Mouse (Mus musculus): ENCODE measurements at regions not wholly inside any gene's neighbourhood (a gene's known extent, or its start where the extent isn't known, plus 50 kb on each side); places are given as distances from the start of the nearest gene placed in this dataset.

DNA sequence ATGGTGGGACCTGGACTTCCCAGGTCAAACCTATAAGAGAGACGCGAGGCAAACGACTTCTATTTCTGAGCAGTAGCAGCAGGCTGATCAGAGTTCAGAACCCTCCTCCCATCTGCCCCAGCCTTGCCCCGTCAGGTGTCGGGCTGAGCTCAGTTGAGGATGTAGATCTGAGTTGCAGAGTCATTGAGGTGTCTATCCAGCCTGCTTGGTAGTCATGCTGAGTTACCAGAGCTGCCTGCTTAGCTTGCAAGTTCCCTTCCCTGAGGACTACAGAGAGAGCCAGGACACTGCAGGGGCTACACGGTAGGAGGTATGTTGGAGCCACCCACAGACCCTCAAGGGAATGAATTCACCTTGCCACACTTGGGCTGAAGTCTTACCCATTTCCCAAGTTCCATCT is 653.0 kb downstream of the Zfp706 start:
- ATAC-seq (replicated peaks; ENCODE audit: low FRiP score, low read depth) (no peak), DNase-seq (ENCODE audit: low spot score) (no peak)
- Histone ChIP-seq H3K4me1 (replicated peaks; ENCODE audit: insufficient read depth, low read length) (peaks cover 5% of the 10 kb centered on the region; the same call in 1 of the 2 replicates), H3K36me3 (ENCODE audit: insufficient read depth, low read length) (no peaks in the 10 kb centered on the region), H3K27ac (no peak overlapping the region), H3K4me2 (ENCODE audit: low read length) (no peak overlapping the region), H3K4me3 (replicated peaks; ENCODE audit: low read depth, low read length) (no peak overlapping the region), H3K27me3 (ENCODE audit: insufficient read depth, low read length) (no peaks in the 10 kb centered on the region), H3K9me3 (replicated peaks; ENCODE audit: low read length) (no peaks in the 10 kb centered on the region), H3K9ac (ENCODE audit: low read depth, low read length) (no peak overlapping the region)
- WGBS, result 82% methylated on average over 6 of the region's 6 CpGs
- no peak for TF ChIP-seq CTCF (IDR thresholded peaks at IDR 0.05; ENCODE audit: low read depth)

DNA sequence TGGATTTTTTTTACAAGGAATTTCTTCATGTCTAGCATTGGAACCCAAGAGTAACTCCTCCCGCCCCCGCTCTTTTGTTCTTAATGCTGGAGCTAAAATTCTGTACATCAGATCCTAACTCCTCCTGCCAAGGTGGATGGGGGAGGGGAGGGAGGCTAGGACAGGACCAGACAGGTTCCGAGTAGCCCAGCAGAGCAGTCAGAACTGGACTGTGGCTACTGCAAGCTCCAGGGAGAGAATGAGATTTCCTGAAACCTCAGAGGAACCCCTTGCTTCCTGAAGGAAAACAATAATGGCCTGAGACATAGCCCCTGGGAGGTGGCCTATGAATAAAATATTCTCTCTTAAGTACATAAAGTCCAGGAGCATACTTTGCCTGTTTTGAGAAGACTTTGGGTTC is 653.8 kb downstream of the Zfp706 start:
- H3K4me3 ChIP-seq (replicated peaks; ENCODE audit: low read depth, low read length), result no peak overlapping the region
- no peaks in the 10 kb centered on the region for H3K9me3 ChIP-seq (replicated peaks; ENCODE audit: low read length)
- H3K27me3 ChIP-seq (ENCODE audit: insufficient read depth, low read length), result no peaks in the 10 kb centered on the region
- H3K4me2 ChIP-seq (ENCODE audit: low read length), result no peak overlapping the region
- no peak for TF ChIP-seq CTCF (IDR thresholded peaks at IDR 0.05; ENCODE audit: low read depth)
- no peak overlapping the region for H3K9ac ChIP-seq (ENCODE audit: low read depth, low read length)
- 79% methylated on average over 3 of the region's 3 CpGs for WGBS
- H3K36me3 ChIP-seq (ENCODE audit: insufficient read depth, low read length), result no peaks in the 10 kb centered on the region
- ATAC-seq (replicated peaks; ENCODE audit: low FRiP score, low read depth) (no peak), DNase-seq (ENCODE audit: low spot score) (no peak)
- peaks cover 5% of the 10 kb centered on the region; the same call in 1 of the 2 replicates for H3K4me1 ChIP-seq (replicated peaks; ENCODE audit: insufficient read depth, low read length)
- no peak overlapping the region; the same call in 1 of the 2 replicates for H3K27ac ChIP-seq

DNA sequence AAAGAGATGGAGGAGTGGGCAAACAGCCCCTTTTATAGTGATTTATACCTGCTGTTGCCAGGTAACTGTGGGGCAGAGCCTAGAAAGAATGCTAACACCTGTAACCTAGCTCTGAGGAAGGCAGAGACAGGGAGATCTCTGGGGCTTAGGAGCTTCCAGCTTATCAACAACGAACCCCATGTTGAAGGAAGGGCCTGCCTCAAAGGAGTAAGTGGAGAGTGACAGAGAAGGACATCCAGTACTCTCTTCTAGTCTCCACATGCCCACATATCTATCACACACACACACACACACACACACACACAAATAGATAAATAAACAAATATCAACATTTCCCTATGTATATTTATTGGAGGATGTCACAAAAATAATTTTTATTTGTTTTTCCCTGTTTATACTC is 654.6 kb downstream of the Zfp706 start:
- no peak overlapping the region for H3K9ac ChIP-seq (ENCODE audit: low read depth, low read length)
- no peaks in the 10 kb centered on the region for H3K36me3 ChIP-seq (ENCODE audit: insufficient read depth, low read length)
- H3K27me3 ChIP-seq (ENCODE audit: insufficient read depth, low read length), result no peaks in the 10 kb centered on the region
- peaks cover 5% of the 10 kb centered on the region; the same call in 1 of the 2 replicates for H3K4me1 ChIP-seq (replicated peaks; ENCODE audit: insufficient read depth, low read length)
- ATAC-seq (replicated peaks; ENCODE audit: low FRiP score, low read depth), result no peak
- H3K4me3 ChIP-seq (replicated peaks; ENCODE audit: low read depth, low read length), result no peak overlapping the region
- TF ChIP-seq CTCF (IDR thresholded peaks at IDR 0.05; ENCODE audit: low read depth), result no peak
- WGBS, result 69% methylated on average over 1 of the region's 1 CpGs
- no peak overlapping the region for H3K27ac ChIP-seq
- DNase-seq (ENCODE audit: low spot score), result no peak
- no peak overlapping the region for H3K4me2 ChIP-seq (ENCODE audit: low read length)
- no peaks in the 10 kb centered on the region for H3K9me3 ChIP-seq (replicated peaks; ENCODE audit: low read length)

DNA sequence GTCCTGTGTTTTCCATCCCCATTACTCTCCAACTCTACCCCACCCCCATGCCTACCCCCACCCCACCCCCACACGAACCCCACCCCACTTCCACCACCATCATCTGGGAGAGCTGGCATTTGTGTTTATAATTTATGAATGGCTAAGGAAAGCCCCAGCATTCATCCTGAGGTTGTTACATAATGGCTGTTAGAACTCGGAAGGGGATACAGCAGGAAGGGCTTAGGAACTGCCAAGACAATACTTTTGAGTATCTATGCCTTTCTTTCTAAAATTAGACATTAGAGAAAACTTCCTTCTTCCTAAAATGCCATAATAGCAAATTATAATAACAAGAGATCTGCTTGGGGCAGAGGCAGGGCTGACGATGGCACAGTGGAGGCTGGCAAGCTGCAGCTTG is 655.9 kb downstream of the Zfp706 start:
- WGBS, result 38% methylated on average over 3 of the region's 3 CpGs
- H3K36me3 ChIP-seq (ENCODE audit: insufficient read depth, low read length), result no peaks in the 10 kb centered on the region
- H3K9ac ChIP-seq (ENCODE audit: low read depth, low read length), result no peak overlapping the region
- no peaks in the 10 kb centered on the region for H3K9me3 ChIP-seq (replicated peaks; ENCODE audit: low read length)
- H3K27ac ChIP-seq, result no peak overlapping the region
- no peak overlapping the region for H3K4me2 ChIP-seq (ENCODE audit: low read length)
- peaks cover 11% of the 10 kb centered on the region; the same call in 1 of the 2 replicates for H3K4me1 ChIP-seq (replicated peaks; ENCODE audit: insufficient read depth, low read length)
- H3K27me3 ChIP-seq (ENCODE audit: insufficient read depth, low read length), result no peaks in the 10 kb centered on the region
- DNase-seq (ENCODE audit: low spot score) (no peak), ATAC-seq (replicated peaks; ENCODE audit: low FRiP score, low read depth) (no peak)
- no peak overlapping the region for H3K4me3 ChIP-seq (replicated peaks; ENCODE audit: low read depth, low read length)
- TF ChIP-seq CTCF (IDR thresholded peaks at IDR 0.05; ENCODE audit: low read depth), result no peak

DNA sequence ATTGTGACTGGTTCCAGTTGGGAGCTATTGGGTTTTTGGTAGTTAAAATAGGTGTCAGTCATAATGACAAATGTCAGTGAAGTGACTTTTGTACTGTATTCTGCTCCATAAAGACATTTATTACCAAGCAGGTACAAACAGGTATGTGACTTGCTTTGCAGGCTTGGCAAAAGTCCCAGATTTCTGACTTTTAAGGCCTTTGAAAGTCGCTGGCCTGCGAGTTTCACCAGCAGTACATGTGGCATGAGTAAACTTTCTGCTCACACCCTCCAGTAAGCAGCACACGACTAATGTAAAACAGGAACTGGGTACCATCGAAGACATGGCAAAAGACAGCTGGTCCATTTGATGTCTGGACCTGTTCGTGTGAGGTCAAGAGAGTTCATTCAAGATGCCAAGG is 659.2 kb downstream of the Zfp706 start:
- Histone ChIP-seq H3K36me3 (ENCODE audit: insufficient read depth, low read length) (no peaks in the 10 kb centered on the region), H3K4me2 (ENCODE audit: low read length) (no peak overlapping the region), H3K27ac (no peak overlapping the region), H3K4me1 (replicated peaks; ENCODE audit: insufficient read depth, low read length) (0 out of 2 replicates have a peak, but pooled peaks cover 6% of the 10 kb centered on the region), H3K9ac (ENCODE audit: low read depth, low read length) (no peak overlapping the region), H3K4me3 (replicated peaks; ENCODE audit: low read depth, low read length) (no peak overlapping the region), H3K9me3 (replicated peaks; ENCODE audit: low read length) (no peaks in the 10 kb centered on the region), H3K27me3 (ENCODE audit: insufficient read depth, low read length) (no peaks in the 10 kb centered on the region)
- ATAC-seq (replicated peaks; ENCODE audit: low FRiP score, low read depth), result no peak
- DNase-seq (ENCODE audit: low spot score), result no peak
- WGBS, result 54% methylated on average over 5 of the region's 5 CpGs
- no peak for TF ChIP-seq CTCF (IDR thresholded peaks at IDR 0.05; ENCODE audit: low read depth)

DNA sequence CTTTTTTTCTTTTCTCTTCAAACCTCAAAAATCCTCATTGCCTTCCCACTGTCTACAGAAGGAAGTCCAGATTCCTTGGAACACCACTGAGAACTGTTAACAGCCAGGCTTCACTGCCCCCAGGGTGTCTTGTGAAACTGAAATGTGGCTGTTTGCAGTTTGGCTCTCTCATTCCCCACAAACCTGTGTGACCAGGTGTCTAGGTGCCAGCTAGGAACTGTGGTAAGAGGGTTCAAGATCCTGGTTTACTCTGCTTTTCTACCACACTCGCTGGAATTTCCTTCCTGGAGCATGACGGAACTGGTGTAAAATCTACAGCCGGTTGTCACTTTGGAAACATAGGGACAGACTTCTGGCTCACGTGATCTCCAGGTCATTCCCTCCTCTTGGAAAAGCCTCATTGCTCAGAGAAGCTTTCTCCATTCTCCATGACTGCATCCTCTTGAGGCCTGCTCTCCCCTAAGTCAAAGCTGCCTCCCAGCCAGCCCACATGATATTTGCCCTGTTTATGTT is 660.2 kb downstream of the Zfp706 start:
- no peak for DNase-seq (ENCODE audit: low spot score)
- 0 out of 2 replicates have a peak, but pooled peaks cover 6% of the 10 kb centered on the region for H3K4me1 ChIP-seq (replicated peaks; ENCODE audit: insufficient read depth, low read length)
- H3K9ac ChIP-seq (ENCODE audit: low read depth, low read length), result no peak overlapping the region
- H3K4me3 ChIP-seq (replicated peaks; ENCODE audit: low read depth, low read length), result no peak overlapping the region
- no peak overlapping the region for H3K4me2 ChIP-seq (ENCODE audit: low read length)
- no peaks in the 10 kb centered on the region for H3K36me3 ChIP-seq (ENCODE audit: insufficient read depth, low read length)
- 26% methylated on average over 4 of the region's 4 CpGs for WGBS
- no peak for TF ChIP-seq CTCF (IDR thresholded peaks at IDR 0.05; ENCODE audit: low read depth)
- H3K27me3 ChIP-seq (ENCODE audit: insufficient read depth, low read length), result no peaks in the 10 kb centered on the region
- H3K27ac ChIP-seq, result peak overlapping the region; percentile 40
- H3K9me3 ChIP-seq (replicated peaks; ENCODE audit: low read length), result no peaks in the 10 kb centered on the region
- no peak for ATAC-seq (replicated peaks; ENCODE audit: low FRiP score, low read depth)

DNA sequence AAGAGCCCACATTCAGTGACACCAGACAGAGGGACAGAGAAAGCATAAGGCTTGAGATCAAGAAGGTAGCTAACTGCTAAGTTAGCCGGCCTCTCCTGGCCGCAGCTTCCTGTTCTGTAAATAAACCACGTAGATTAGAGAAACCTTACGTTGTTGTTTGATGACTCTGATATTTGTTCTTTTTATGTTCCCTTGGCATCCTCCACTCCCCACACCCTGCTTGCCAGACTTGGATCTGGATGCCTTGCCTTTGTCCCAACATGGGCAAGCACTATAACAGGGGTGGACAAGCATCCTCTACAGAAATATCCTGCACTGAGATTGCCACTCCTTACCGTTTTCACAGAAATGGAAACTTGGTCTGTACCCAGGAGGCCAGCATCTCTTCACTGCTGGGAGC is 661.4 kb downstream of the Zfp706 start:
- Histone ChIP-seq H3K4me3 (replicated peaks; ENCODE audit: low read depth, low read length) (no peak overlapping the region), H3K9me3 (replicated peaks; ENCODE audit: low read length) (no peaks in the 10 kb centered on the region), H3K9ac (ENCODE audit: low read depth, low read length) (no peak overlapping the region), H3K4me2 (ENCODE audit: low read length) (no peak overlapping the region), H3K27me3 (ENCODE audit: insufficient read depth, low read length) (no peaks in the 10 kb centered on the region), H3K36me3 (ENCODE audit: insufficient read depth, low read length) (no peaks in the 10 kb centered on the region), H3K27ac (no peak overlapping the region), H3K4me1 (replicated peaks; ENCODE audit: insufficient read depth, low read length) (0 out of 2 replicates have a peak, but pooled peaks cover 6% of the 10 kb centered on the region)
- DNase-seq (ENCODE audit: low spot score), result no peak
- no peak for ATAC-seq (replicated peaks; ENCODE audit: low FRiP score, low read depth)
- WGBS, result 53% methylated on average over 5 of the region's 5 CpGs
- no peak for TF ChIP-seq CTCF (IDR thresholded peaks at IDR 0.05; ENCODE audit: low read depth)

Data from kidney, postnatal 0 days (tissue).